Mouse (Mus musculus) forebrain, embryonic 12.5 days (tissue): ENCODE measurements around the gene Mtcl1. TPM values are rescaled to one million over a fixed set of nuclear protein-coding genes. Genes with fewer than 3 reads are reported as not detected.

Experiments used
- ATAC-seq: fragments of 200-750 bp; cut with Nextera tagmentation; 2 replicates; pipeline ENCODE4 v1.8.0; 2017; ENCODE audit warnings: moderate TSS enrichment; ENCODE audit not compliant: low FRiP score
- H3K27ac ChIP-seq: fragments of 300-500 bp; sonication (generic); 2 replicates; pipeline ENCODE4 v1.5.1; 2016; ENCODE audit warnings: mild to moderate bottlenecking
- H3K27me3 ChIP-seq: fragments of 300-500 bp; sonication (generic); 2 replicates; pipeline ENCODE4 v1.6.1; 2016; ENCODE audit warnings: mild to moderate bottlenecking
- H3K36me3 ChIP-seq: fragments of 300-500 bp; sonication (generic); replicated peaks from 2 replicates; pipeline ENCODE4 v1.6.1; 2016; ENCODE audit warnings: mild to moderate bottlenecking
- H3K4me1 ChIP-seq: fragments of 300-500 bp; sonication (generic); 2 replicates; pipeline ENCODE4 v1.6.1; 2016
- H3K4me2 ChIP-seq: fragments of 300-500 bp; sonication (generic); 2 replicates; pipeline ENCODE4 v1.6.1; 2016; ENCODE audit warnings: mild to moderate bottlenecking, moderate library complexity
- H3K4me3 ChIP-seq: fragments of 300-500 bp; sonication (generic); replicated peaks from 2 replicates; pipeline ENCODE4 v1.5.1; 2016; ENCODE audit warnings: mild to moderate bottlenecking
- H3K9ac ChIP-seq: fragments of 300-500 bp; sonication (generic); 2 replicates; pipeline ENCODE4 v1.6.1; 2016; ENCODE audit warnings: mild to moderate bottlenecking
- H3K9me3 ChIP-seq: fragments of 300-500 bp; sonication (generic); 2 replicates; pipeline ENCODE4 v1.6.1; 2016
- WGBS: fragments of 180-500 bp; shearing (Covaris S2); methylation state at CpG from one replicate; pipeline ENCODE4 v1.1.7; 2016; 5-methylcytosine and 5-hydroxymethylcytosine counted together
- polyA plus RNA-seq: library from polyadenylated mRNA; unstranded; fragments of >200 nt; fragmentation: Nextera tagmentation; extraction: Ambion mirVana; gene quantifications from 2 replicates; pipeline ENCODE4 v1.2.1, GENCODE M21; 2016

The Mtcl1 gene
- 43.0 and 49.3 TPM in 2 replicates for polyA plus RNA-seq

DNA sequence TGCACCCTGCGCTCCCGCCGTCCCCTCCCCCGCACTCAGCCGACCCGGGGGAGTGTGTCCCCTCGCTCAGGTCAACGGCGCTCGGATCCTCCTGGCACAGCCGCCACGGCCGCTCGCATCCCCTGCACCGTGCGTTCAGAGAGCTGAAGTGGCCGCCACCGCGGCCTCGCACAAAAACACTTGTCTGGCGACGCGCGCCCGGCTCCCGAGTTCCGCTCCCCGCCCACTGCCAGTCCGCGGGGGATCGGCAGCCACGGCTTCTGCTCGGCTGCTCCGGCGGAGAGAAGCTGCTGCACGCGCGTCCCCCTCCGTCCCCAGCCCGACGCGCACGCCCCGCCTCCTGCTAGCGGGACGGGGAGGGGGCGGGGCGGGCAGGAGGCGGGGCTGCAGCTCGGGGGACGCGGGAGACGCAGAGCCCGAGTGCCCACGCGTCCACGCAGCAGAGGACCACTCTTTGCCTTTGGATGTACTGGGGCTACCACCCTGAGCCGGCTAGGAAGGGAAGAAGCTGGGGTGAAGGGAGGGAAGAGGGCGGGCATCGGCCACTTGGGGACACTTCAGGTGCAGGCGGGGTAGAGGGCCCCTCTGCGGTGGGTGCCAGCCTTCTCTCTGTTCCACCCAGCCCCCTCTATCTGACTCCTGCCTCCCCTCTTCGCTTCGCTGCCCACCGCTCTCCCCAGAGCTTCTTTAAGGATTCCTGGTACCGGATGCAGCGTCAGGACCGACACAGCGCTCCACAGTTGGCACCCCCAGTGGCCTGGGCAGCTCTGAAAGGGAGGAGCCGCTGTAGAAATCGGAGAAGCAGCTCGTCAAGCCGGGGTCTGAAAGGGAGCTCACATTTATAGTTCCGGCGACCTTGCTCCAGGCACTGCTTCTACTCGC lies at the start of gene Mtcl1:
Mtcl1 (minus strand) TSS at position 291 of the 882 bp plus-strand sequence.
- Histone ChIP-seq H3K27ac (peak within 1 kb of the TSS; percentile 95), H3K9me3 (no peaks in the 10 kb centered on the region), H3K27me3 (peaks cover 18% of the 10 kb centered on the region), H3K36me3 (no peaks in the 10 kb centered on the region), H3K4me1 (peaks cover 57% of the 10 kb centered on the region), H3K9ac (peak within 1 kb of the TSS; percentile 94), H3K4me3 (peak within 1 kb of the TSS; percentile 94), H3K4me2 (peak within 1 kb of the TSS; percentile 83)
- peak; percentile 90 for ATAC-seq
- under 1% methylated on average over 73 of the region's 76 CpGs for WGBS

DNA sequence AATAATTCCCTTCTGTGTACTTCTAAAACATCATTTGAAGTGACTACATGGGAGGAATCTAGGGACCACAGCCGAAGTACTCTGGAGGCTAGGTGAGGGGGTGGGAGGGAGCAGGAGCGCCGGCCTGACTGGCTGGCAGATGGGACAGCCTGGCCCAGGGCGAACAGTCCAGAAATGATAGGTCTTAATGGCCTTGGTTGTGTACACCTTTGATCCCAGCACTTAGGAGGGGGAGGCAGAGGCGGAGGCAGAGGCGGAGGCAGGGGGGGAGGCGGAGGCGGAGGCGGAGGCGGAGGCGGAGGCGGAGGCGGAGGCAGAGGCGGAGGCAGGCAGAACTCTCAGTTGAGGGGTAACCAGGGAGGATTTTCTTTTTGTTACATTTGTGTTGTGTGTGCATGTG lies 49.0 kb upstream of the Mtcl1 start:
- H3K9ac ChIP-seq: no peak overlapping the region
- ATAC-seq: no peak
- WGBS: 99% methylated on average over 7 of the region's 14 CpGs
- no peak overlapping the region for H3K4me2 ChIP-seq
- no peak overlapping the region for H3K27ac ChIP-seq
- H3K9me3 ChIP-seq: no peaks in the 10 kb centered on the region
- H3K4me3 ChIP-seq: no peak overlapping the region
- H3K36me3 ChIP-seq: peaks cover 74% of the 10 kb centered on the region
- no peaks in the 10 kb centered on the region for H3K27me3 ChIP-seq
- no peaks in the 10 kb centered on the region for H3K4me1 ChIP-seq

- no peaks in the 10 kb centered on the region for H3K27me3 ChIP-seq
- peaks cover 73% of the 10 kb centered on the region for H3K36me3 ChIP-seq
- H3K4me3 ChIP-seq: no peak overlapping the region
- H3K27ac ChIP-seq: no peak overlapping the region
- H3K4me1 ChIP-seq: no peaks in the 10 kb centered on the region
- no peaks in the 10 kb centered on the region for H3K9me3 ChIP-seq
- no peak overlapping the region for H3K4me2 ChIP-seq
- WGBS: 95% methylated on average over 9 of the region's 9 CpGs
- H3K9ac ChIP-seq: no peak overlapping the region
- ATAC-seq: no peak
Measured at GRCm38 (mm10) chr17:66496589-66496988, 47.0 kb upstream of the Mtcl1 start.

DNA sequence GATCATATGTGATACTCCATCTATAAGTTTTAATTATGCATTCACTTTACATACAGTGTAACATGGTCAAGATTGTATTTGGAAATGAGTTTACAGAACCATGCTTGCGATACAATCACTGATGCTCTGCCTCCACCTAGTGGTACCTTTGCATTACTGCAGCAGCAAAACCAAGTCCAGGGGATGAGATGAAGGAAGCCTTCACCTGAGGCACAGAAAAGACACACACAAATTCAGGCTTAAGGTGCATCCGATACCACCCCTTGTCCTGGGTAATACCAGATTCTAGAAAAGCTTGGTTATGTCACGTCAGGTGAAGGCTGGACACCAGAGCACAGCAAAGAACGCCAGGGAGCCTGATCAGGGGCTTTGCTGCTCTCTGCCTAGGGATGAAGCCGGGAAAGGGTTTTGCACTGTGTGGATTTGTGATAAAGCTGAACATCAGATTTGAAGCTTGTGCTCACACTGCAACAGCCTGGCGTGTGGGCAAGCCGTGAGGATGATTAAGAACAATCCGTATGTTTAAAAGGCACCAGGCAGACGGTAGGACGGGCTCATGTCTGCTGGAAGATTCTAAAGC lies 40.6 kb upstream of the Mtcl1 start:
- H3K4me1 ChIP-seq: peaks cover 5% of the 10 kb centered on the region; the same call in 1 of the 2 replicates
- peaks cover 12% of the 10 kb centered on the region for H3K36me3 ChIP-seq
- no peaks in the 10 kb centered on the region for H3K9me3 ChIP-seq
- H3K27me3 ChIP-seq: 0 out of 2 replicates have a peak, but pooled peaks cover 4% of the 10 kb centered on the region
- WGBS: 41% methylated on average over 10 of the region's 10 CpGs
- ATAC-seq: peak; percentile 63
- no peak overlapping the region for H3K9ac ChIP-seq
- H3K27ac ChIP-seq: no peak overlapping the region
- H3K4me2 ChIP-seq: no peak overlapping the region
- no peak overlapping the region for H3K4me3 ChIP-seq

DNA sequence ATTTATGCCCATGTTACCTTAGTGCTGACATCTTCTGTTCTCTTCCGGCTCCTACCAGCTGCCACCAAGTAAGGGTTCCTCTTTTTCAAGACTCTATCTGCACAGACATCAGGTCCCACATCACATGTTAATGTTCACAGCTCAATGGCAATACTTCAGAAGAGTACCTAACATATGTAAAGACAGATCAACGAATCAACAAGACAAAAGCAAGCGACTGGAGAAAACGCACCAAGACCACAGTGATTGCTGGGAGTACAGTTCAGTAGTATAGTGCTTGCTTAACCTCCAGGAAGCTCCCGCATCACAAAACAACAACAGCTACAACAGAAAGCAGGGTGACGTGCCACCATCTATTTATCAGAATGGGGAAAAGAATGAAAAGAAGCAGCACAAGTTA lies 37.0 kb upstream of the Mtcl1 start:
- H3K4me1 ChIP-seq: peaks cover 13% of the 10 kb centered on the region; the same call in 1 of the 2 replicates
- no peak overlapping the region for H3K4me2 ChIP-seq
- H3K9ac ChIP-seq: no peak overlapping the region
- H3K27ac ChIP-seq: no peak overlapping the region
- 87% methylated on average over 6 of the region's 6 CpGs for WGBS
- no peak for ATAC-seq
- H3K4me3 ChIP-seq: no peak overlapping the region
- no peaks in the 10 kb centered on the region for H3K36me3 ChIP-seq
- H3K9me3 ChIP-seq: no peaks in the 10 kb centered on the region
- H3K27me3 ChIP-seq: peaks cover 14% of the 10 kb centered on the region; the same call in 1 of the 2 replicates

- Histone ChIP-seq H3K4me3 (no peak overlapping the region), H3K4me1 (peaks cover 20% of the 10 kb centered on the region), H3K9ac (peak overlapping the region; percentile 36; the same call in 1 of the 2 replicates), H3K36me3 (no peaks in the 10 kb centered on the region), H3K4me2 (peak overlapping the region; percentile 22; the same call in 1 of the 2 replicates), H3K9me3 (no peaks in the 10 kb centered on the region), H3K27me3 (peaks cover 14% of the 10 kb centered on the region; the same call in 1 of the 2 replicates), H3K27ac (no peak overlapping the region)
- peak; percentile 28; the same call in 1 of the 2 replicates for ATAC-seq
- 6% methylated on average over 11 of the region's 11 CpGs for WGBS
Measured at GRCm38 (mm10) chr17:66485742-66486141, 36.2 kb upstream of the Mtcl1 start.

DNA sequence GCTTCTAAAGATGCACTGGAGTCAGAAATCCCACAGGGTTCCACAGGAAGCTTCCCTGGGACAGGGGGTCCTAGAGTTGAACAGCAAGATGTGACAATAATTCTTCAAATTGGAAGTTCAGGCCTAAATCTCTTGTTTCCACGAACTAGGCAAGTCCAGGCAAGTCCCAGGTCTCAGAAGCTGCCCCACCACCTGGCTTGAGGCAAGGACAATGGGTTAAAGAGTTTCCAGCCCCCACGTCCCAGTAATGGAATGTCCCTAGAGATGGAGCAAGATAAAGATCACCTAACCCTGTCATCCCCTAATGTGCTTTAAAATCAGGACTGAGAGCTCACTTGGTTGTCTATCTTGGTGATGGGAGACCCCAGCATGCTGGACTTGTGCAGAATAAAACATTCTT lies 35.4 kb upstream of the Mtcl1 start:
- Histone ChIP-seq H3K27me3 (peaks cover 14% of the 10 kb centered on the region; the same call in 1 of the 2 replicates), H3K4me3 (no peak overlapping the region), H3K4me2 (no peak overlapping the region), H3K36me3 (no peaks in the 10 kb centered on the region), H3K9me3 (no peaks in the 10 kb centered on the region), H3K4me1 (peaks cover 28% of the 10 kb centered on the region), H3K9ac (no peak overlapping the region), H3K27ac (no peak overlapping the region)
- no peak for ATAC-seq
- 54% methylated on average over 2 of the region's 2 CpGs for WGBS

GRCm38 (mm10) chr17:66483651-66484454 lies 34.3 kb upstream of the Mtcl1 start:
- Histone ChIP-seq H3K9me3 (no peaks in the 10 kb centered on the region), H3K4me3 (no peak overlapping the region), H3K27me3 (peaks cover 14% of the 10 kb centered on the region; the same call in 1 of the 2 replicates), H3K9ac (no peak overlapping the region), H3K4me2 (no peak overlapping the region), H3K27ac (no peak overlapping the region), H3K4me1 (peaks cover 39% of the 10 kb centered on the region), H3K36me3 (no peaks in the 10 kb centered on the region)
- no peak for ATAC-seq
- 68% methylated on average over 9 of the region's 9 CpGs for WGBS

DNA sequence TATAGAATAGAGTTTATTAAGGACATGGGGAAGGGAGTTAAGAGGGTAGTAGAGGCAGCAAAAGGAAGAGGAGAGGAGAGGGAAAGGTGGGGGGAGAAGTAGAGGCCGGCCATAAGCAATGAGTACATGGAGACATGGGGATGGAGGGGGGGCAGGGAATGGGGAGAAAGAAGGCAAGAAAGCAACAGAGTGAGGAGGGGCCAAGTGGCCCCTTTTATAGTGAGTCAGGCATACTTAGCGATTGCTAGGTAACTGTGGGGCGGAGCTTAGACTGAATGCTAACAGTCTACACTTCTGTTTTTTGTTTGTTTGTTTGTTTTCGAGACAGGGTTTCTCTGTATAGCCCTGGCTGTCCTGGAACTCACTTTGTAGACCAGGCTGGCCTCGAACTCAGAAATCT lies 31.7 kb upstream of the Mtcl1 start:
- Histone ChIP-seq H3K27me3 (peaks cover 14% of the 10 kb centered on the region; the same call in 1 of the 2 replicates), H3K9ac (no peak overlapping the region), H3K4me2 (no peak overlapping the region), H3K36me3 (no peaks in the 10 kb centered on the region), H3K4me3 (no peak overlapping the region), H3K9me3 (no peaks in the 10 kb centered on the region), H3K27ac (peak overlapping the region; percentile 93; the same call in 1 of the 2 replicates), H3K4me1 (peaks cover 47% of the 10 kb centered on the region)
- no peak for ATAC-seq
- WGBS: 70% methylated on average over 5 of the region's 5 CpGs

GRCm38 (mm10) chr17:66480491-66481278 lies 31.1 kb upstream of the Mtcl1 start:
- H3K27me3 ChIP-seq: peaks cover 10% of the 10 kb centered on the region; the same call in 1 of the 2 replicates
- peaks cover 42% of the 10 kb centered on the region for H3K4me1 ChIP-seq
- H3K36me3 ChIP-seq: no peaks in the 10 kb centered on the region
- 11% methylated on average over 17 of the region's 17 CpGs for WGBS
- peak overlapping the region; percentile 24; the same call in 1 of the 2 replicates for H3K4me3 ChIP-seq
- peak overlapping the region; percentile 93 for H3K27ac ChIP-seq
- H3K9ac ChIP-seq: peak overlapping the region; percentile 12
- H3K9me3 ChIP-seq: no peaks in the 10 kb centered on the region
- peak; percentile 44; the same call in 1 of the 2 replicates for ATAC-seq
- H3K4me2 ChIP-seq: peak overlapping the region; percentile 49

DNA sequence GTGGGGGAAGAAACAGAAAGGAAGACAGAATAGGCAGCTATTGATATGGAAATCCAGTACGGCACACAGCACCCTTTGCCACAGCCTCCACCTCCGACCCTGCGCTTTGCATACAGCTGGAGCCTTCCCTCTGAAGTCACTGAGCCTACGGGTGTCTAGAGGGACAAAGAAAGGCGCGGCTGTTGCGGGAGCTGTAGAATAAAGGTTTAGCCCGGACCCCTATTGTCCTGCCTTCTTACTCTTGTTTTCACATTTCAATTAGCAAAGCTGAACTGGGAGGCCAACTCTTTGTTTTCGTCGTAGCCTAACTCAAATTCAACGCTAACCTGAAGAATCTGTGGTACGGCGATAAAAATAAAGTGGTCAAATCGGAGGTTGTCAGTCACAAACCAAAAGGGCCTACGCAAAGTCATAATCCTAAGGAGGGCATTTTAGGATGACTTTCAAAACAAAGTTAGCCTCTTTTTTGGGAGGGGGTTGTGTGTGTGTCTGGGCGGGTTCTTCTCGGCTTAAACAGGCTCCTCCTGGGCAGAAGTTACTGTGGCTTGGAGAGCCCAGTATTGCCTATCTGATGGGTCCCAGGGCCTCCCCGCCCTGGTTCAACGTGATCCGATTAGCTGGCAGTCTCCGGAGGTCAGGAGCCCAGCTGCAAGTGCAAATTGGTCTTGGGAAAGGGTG lies 30.4 kb upstream of the Mtcl1 start:
- peak overlapping the region; percentile 49 for H3K4me2 ChIP-seq
- peaks cover 10% of the 10 kb centered on the region; the same call in 1 of the 2 replicates for H3K27me3 ChIP-seq
- H3K27ac ChIP-seq: peak overlapping the region; percentile 93
- H3K9me3 ChIP-seq: no peaks in the 10 kb centered on the region
- ATAC-seq: peak; percentile 92
- peaks cover 42% of the 10 kb centered on the region for H3K4me1 ChIP-seq
- H3K4me3 ChIP-seq: peak overlapping the region; percentile 24
- 2% methylated on average over 21 of the region's 21 CpGs for WGBS
- no peaks in the 10 kb centered on the region for H3K36me3 ChIP-seq
- peak overlapping the region; percentile 12 for H3K9ac ChIP-seq
